Mouse (Mus musculus) thymus, adult 2 months (tissue): ENCODE data around the gene Kif1c.

Experiments
- CTCF ChIP-seq: fragments of 200-500 bp; IDR thresholded peaks from 2 replicates; pipeline ENCODE4 v1.5.1; 2012; ENCODE audit warnings: mild to moderate bottlenecking, control low read depth, low read length, moderate library complexity, borderline replicate concordance; ENCODE audit not compliant: control insufficient read depth, poor library complexity, insufficient read depth; ENCODE audit errors: extremely low read depth
- POLR2A ChIP-seq: fragments of 200-500 bp; IDR thresholded peaks from 2 replicates; pipeline ENCODE4 v1.6.1; 2012; ENCODE audit warnings: mild to moderate bottlenecking, low read length, control low read depth, moderate library complexity; ENCODE audit not compliant: control insufficient read depth, poor library complexity, insufficient read depth; ENCODE audit errors: extremely low read depth

GRCm38 (mm10) chr11:70700613-70701012 is 265 bp downstream of the Kif1c start:
- TF ChIP-seq CTCF (no peak), POLR2A (no peak)
